Mouse (Mus musculus): ENCODE measurements around the gene Cd151.

GRCm38 (mm10) chr7:141484186-141485120 is 17.3 kb downstream of the Cd151 start:
- TF ChIP-seq CTCF (IDR thresholded peaks at IDR 0.05; ENCODE audit: extremely low read depth, insufficient read depth, insufficient read length, insufficient replicate concordance) (no peak), POLR2A (IDR thresholded peaks at IDR 0.05; ENCODE audit: low read depth, low read length) (no peak)

Measured in spleen, adult 2 months (tissue).